Mouse (Mus musculus) liver, postnatal 0 days (tissue): ENCODE measurements around the gene Tas2r136. TPM values are rescaled to one million over a fixed set of nuclear protein-coding genes. Genes with fewer than 3 reads are reported as not detected.

Experiments used
- ATAC-seq: fragments of 200-750 bp; cut with Nextera tagmentation; 2 replicates; pipeline ENCODE4 v1.8.0; 2017; ENCODE audit warnings: mild to moderate bottlenecking, moderate library complexity
- DNase-seq: peaks from one replicate; pipeline ENCODE4 v3.0.0-alpha.2; 2016
- H3K27ac ChIP-seq: fragments of 300-500 bp; sonication (generic); 2 replicates; pipeline ENCODE4 v1.5.1; 2014; ENCODE audit warnings: antibody characterized with exemption, moderate library complexity, mild to moderate bottlenecking, low read depth
- H3K27me3 ChIP-seq: fragments of 300-500 bp; sonication (generic); 2 replicates; pipeline ENCODE4 v1.6.1; 2014; ENCODE audit warnings: low read length, control low read depth, mixed read lengths; ENCODE audit not compliant: insufficient read depth
- H3K36me3 ChIP-seq: fragments of 300-500 bp; sonication (generic); replicated peaks from 2 replicates; pipeline ENCODE4 v1.6.1; 2014; ENCODE audit warnings: mild to moderate bottlenecking, control low read depth, low read length, moderate library complexity, mixed read lengths; ENCODE audit not compliant: insufficient read depth
- H3K4me1 ChIP-seq: fragments of 300-500 bp; sonication (generic); 2 replicates; pipeline ENCODE4 v1.6.1; 2014; ENCODE audit warnings: antibody characterized with exemption, mild to moderate bottlenecking, control low read depth; ENCODE audit not compliant: insufficient read depth
- H3K4me2 ChIP-seq: fragments of 300-500 bp; sonication (generic); 2 replicates; pipeline ENCODE4 v1.6.1; 2014; ENCODE audit warnings: low read depth, mild to moderate bottlenecking, low read length, moderate library complexity, mixed read lengths
- H3K4me3 ChIP-seq: fragments of 300-500 bp; sonication (generic); 2 replicates; pipeline ENCODE4 v1.5.1; 2014; ENCODE audit warnings: low read depth, low read length
- H3K9ac ChIP-seq: fragments of 300-500 bp; sonication (generic); replicated peaks from 2 replicates; pipeline ENCODE4 v1.6.1; 2014; ENCODE audit warnings: mild to moderate bottlenecking, moderate library complexity
- H3K9me3 ChIP-seq: fragments of 300-500 bp; sonication (generic); 2 replicates; pipeline ENCODE4 v1.6.1; 2016; ENCODE audit warnings: mild to moderate bottlenecking, control low read depth, low read length, mixed read lengths
- CTCF ChIP-seq: sonication (generic); IDR thresholded peaks from 2 replicates; pipeline ENCODE4 v1.5.1; 2016; ENCODE audit warnings: antibody characterized with exemption, low read depth
- EP300 ChIP-seq: IDR thresholded peaks from 2 replicates; pipeline ENCODE4 v1.6.1; 2016; ENCODE audit warnings: antibody characterized with exemption, low read depth, mild to moderate bottlenecking
- WGBS: fragments of 180-500 bp; shearing (Covaris S2); extraction: QIAGEN DNeasy Blood & Tissue Kit; methylation state at CpG from one replicate; pipeline ENCODE4 v1.1.7; 2014; ENCODE audit not compliant: insufficient replicate concordance; 5-methylcytosine and 5-hydroxymethylcytosine counted together
- polyA plus RNA-seq: library from polyadenylated mRNA; unstranded; fragments of >200 nt; fragmentation: Nextera tagmentation; extraction: Ambion mirVana; gene quantifications from 2 replicates; pipeline ENCODE4 v1.2.1, GENCODE M21; 2015

Tas2r136 gene
- polyA plus RNA-seq, result not detected in 2 replicates

- ATAC-seq (no peak), DNase-seq (no peak)
- TF ChIP-seq EP300, result no peak
- Histone ChIP-seq H3K36me3 (no peaks in the 10 kb centered on the region), H3K4me1 (no peaks in the 10 kb centered on the region), H3K27me3 (no peaks in the 10 kb centered on the region), H3K27ac (no peak within 1 kb of the TSS), H3K9ac (no peak within 1 kb of the TSS), H3K4me3 (no peak within 1 kb of the TSS), H3K4me2 (no peak within 1 kb of the TSS), H3K9me3 (no peaks in the 10 kb centered on the region)
These were observed at the start of gene Tas2r136 for GRCm38 (mm10) chr6:132778062-132778461. Gene Tas2r136, minus strand, starts transcription at chr6:132778162.

GRCm38 (mm10) chr6:132802518-132802917 lies 24.6 kb upstream of the Tas2r136 start, which contains the start of gene Tas2r117:
Gene Tas2r117, plus strand, starts transcription at chr6:132802818.
- DNase-seq, result no peak
- no peak within 1 kb of the TSS for H3K4me2 ChIP-seq
- H3K27ac ChIP-seq, result no peak within 1 kb of the TSS
- 60% methylated on average over 1 of the region's 1 CpGs for WGBS
- H3K4me1 ChIP-seq, result no peaks in the 10 kb centered on the region
- no peak within 1 kb of the TSS for H3K9ac ChIP-seq
- no peaks in the 10 kb centered on the region for H3K9me3 ChIP-seq
- no peak for ATAC-seq
- TF ChIP-seq CTCF (no peak), EP300 (no peak)
- no peak within 1 kb of the TSS for H3K4me3 ChIP-seq
- no peaks in the 10 kb centered on the region for H3K36me3 ChIP-seq
- no peaks in the 10 kb centered on the region for H3K27me3 ChIP-seq

GRCm38 (mm10) chr6:132795393-132795792 lies 17.4 kb upstream of the Tas2r136 start:
- H3K27ac ChIP-seq, result no peak overlapping the region
- H3K4me2 ChIP-seq, result no peak overlapping the region
- 17% methylated on average over 1 of the region's 1 CpGs for WGBS
- DNase-seq (no peak), ATAC-seq (no peak)
- H3K27me3 ChIP-seq, result no peaks in the 10 kb centered on the region
- no peaks in the 10 kb centered on the region for H3K4me1 ChIP-seq
- H3K4me3 ChIP-seq, result no peak overlapping the region
- H3K36me3 ChIP-seq, result no peaks in the 10 kb centered on the region
- no peak overlapping the region for H3K9ac ChIP-seq
- TF ChIP-seq CTCF (no peak), EP300 (no peak)
- H3K9me3 ChIP-seq, result peaks cover 3% of the 10 kb centered on the region; the same call in 1 of the 2 replicates

- H3K4me3 ChIP-seq, result no peak within 1 kb of the TSS
- no peak within 1 kb of the TSS for H3K27ac ChIP-seq
- H3K9ac ChIP-seq, result no peak within 1 kb of the TSS
- H3K4me2 ChIP-seq, result no peak within 1 kb of the TSS
- WGBS, result 90% methylated on average over 2 of the region's 2 CpGs
- no peaks in the 10 kb centered on the region for H3K4me1 ChIP-seq
- no peaks in the 10 kb centered on the region for H3K27me3 ChIP-seq
- ATAC-seq (no peak), DNase-seq (no peak)
- TF ChIP-seq CTCF, result no peak
- no peak for TF ChIP-seq EP300
- H3K9me3 ChIP-seq, result no peaks in the 10 kb centered on the region
- no peaks in the 10 kb centered on the region for H3K36me3 ChIP-seq
These were observed 16.1 kb downstream of the Tas2r136 start, which contains the start of gene Tas2r102 for GRCm38 (mm10) chr6:132761831-132762230. Gene Tas2r102, plus strand, starts transcription at chr6:132762131.

GRCm38 (mm10) chr6:132754430-132754829 lies 23.5 kb downstream of the Tas2r136 start, which contains the start of gene Tas2r124:
Gene Tas2r124, plus strand, starts transcription at chr6:132754730.
- Histone ChIP-seq H3K27ac (no peak within 1 kb of the TSS), H3K4me3 (no peak within 1 kb of the TSS), H3K9ac (no peak within 1 kb of the TSS), H3K4me1 (no peaks in the 10 kb centered on the region), H3K27me3 (no peaks in the 10 kb centered on the region), H3K36me3 (no peaks in the 10 kb centered on the region), H3K9me3 (no peaks in the 10 kb centered on the region), H3K4me2 (no peak within 1 kb of the TSS)
- DNase-seq (no peak), ATAC-seq (no peak)
- 67% methylated on average over 1 of the region's 1 CpGs for WGBS
- TF ChIP-seq CTCF, result no peak
- TF ChIP-seq EP300, result no peak

GRCm38 (mm10) chr6:132750206-132750605 lies 27.8 kb downstream of the Tas2r136 start:
- Histone ChIP-seq H3K4me1 (no peaks in the 10 kb centered on the region), H3K27ac (no peak overlapping the region), H3K36me3 (no peaks in the 10 kb centered on the region), H3K9ac (no peak overlapping the region), H3K4me2 (no peak overlapping the region), H3K4me3 (no peak overlapping the region), H3K9me3 (no peaks in the 10 kb centered on the region), H3K27me3 (no peaks in the 10 kb centered on the region)
- TF ChIP-seq EP300, result no peak
- TF ChIP-seq CTCF, result no peak
- WGBS, result 65% methylated on average over 2 of the region's 2 CpGs
- no peak for ATAC-seq
- no peak for DNase-seq

- Histone ChIP-seq H3K4me1 (no peaks in the 10 kb centered on the region), H3K4me3 (no peak within 1 kb of the TSS), H3K27ac (no peak within 1 kb of the TSS), H3K9me3 (no peaks in the 10 kb centered on the region), H3K9ac (no peak within 1 kb of the TSS), H3K36me3 (no peaks in the 10 kb centered on the region), H3K27me3 (no peaks in the 10 kb centered on the region), H3K4me2 (no peak within 1 kb of the TSS)
- ATAC-seq (no peak), DNase-seq (no peak)
- 49% methylated on average over 2 of the region's 2 CpGs for WGBS
- TF ChIP-seq EP300 (no peak), CTCF (no peak)
These were observed 40.0 kb downstream of the Tas2r136 start, which contains the start of gene Tas2r115 for GRCm38 (mm10) chr6:132737935-132738334. Gene Tas2r115, minus strand, starts transcription at chr6:132738035.

Other genes with a start within 250 kb of the Tas2r136 start
- gene Prh1, start 208.4 kb downstream of the Tas2r136 start, polyA plus RNA-seq, result not detected in 2 replicates
- not detected in 2 replicates for gene Prp2, start 182.2 kb downstream of the Tas2r136 start, polyA plus RNA-seq
- gene A630073D07Rik, start 126.6 kb downstream of the Tas2r136 start, polyA plus RNA-seq, result not detected in 2 replicates
- not detected in 2 replicates for gene Tas2r120, start 121.2 kb downstream of the Tas2r136 start, polyA plus RNA-seq
- gene Tas2r121, start 77.2 kb downstream of the Tas2r136 start, polyA plus RNA-seq, result not detected in 2 replicates
- not detected in 2 replicates for gene Tas2r122, start 66.2 kb downstream of the Tas2r136 start, polyA plus RNA-seq
- not detected in 2 replicates for gene Tas2r115, start 40.1 kb downstream of the Tas2r136 start, polyA plus RNA-seq
- gene Tas2r124, start 23.4 kb downstream of the Tas2r136 start, polyA plus RNA-seq, result not detected in 2 replicates
- not detected in 2 replicates for gene Tas2r102, start 16.0 kb downstream of the Tas2r136 start, polyA plus RNA-seq
- not detected in 2 replicates for gene Tas2r117, start 24.7 kb upstream of the Tas2r136 start, polyA plus RNA-seq
- gene Tas2r123, start 69.0 kb upstream of the Tas2r136 start, polyA plus RNA-seq, result not detected in 2 replicates
- not detected in 2 replicates for gene Tas2r116, start 77.3 kb upstream of the Tas2r136 start, polyA plus RNA-seq
- gene Tas2r110, start 89.8 kb upstream of the Tas2r136 start, polyA plus RNA-seq, result not detected in 2 replicates
- not detected in 2 replicates for gene Tas2r113, start 114.8 kb upstream of the Tas2r136 start, polyA plus RNA-seq
- gene Tas2r125, start 131.5 kb upstream of the Tas2r136 start, polyA plus RNA-seq, result not detected in 2 replicates
- not detected in 2 replicates for gene Tas2r129, start 172.9 kb upstream of the Tas2r136 start, polyA plus RNA-seq
- not detected in 2 replicates for gene Tas2r131, start 179.8 kb upstream of the Tas2r136 start, polyA plus RNA-seq
- gene Tas2r109, start 202.8 kb upstream of the Tas2r136 start, polyA plus RNA-seq, result not detected in 2 replicates